Mouse (Mus musculus) skeletal muscle tissue, adult 2 months (tissue): ENCODE measurements around the gene Tsga8.

Source experiments
- DNase-seq: peaks from one replicate; pipeline ENCODE4 v3.0.0-alpha.2; 2012; ENCODE audit warnings: low read depth, low spot score

Gene Tsga8

GRCm38 (mm10) chrX:83487598-83487997 lies at the start of gene Tsga8:
Gene Tsga8 (minus strand): TSS chrX:83487924.
- DNase-seq: no peak
